Mouse (Mus musculus): ENCODE measurements around the gene Hk2. TPM values are rescaled to one million over a fixed set of nuclear protein-coding genes. Genes with fewer than 3 reads are reported as not detected.

Gene Hk2
- total RNA-seq, 1 experiment, result 155 TPM

DNA sequence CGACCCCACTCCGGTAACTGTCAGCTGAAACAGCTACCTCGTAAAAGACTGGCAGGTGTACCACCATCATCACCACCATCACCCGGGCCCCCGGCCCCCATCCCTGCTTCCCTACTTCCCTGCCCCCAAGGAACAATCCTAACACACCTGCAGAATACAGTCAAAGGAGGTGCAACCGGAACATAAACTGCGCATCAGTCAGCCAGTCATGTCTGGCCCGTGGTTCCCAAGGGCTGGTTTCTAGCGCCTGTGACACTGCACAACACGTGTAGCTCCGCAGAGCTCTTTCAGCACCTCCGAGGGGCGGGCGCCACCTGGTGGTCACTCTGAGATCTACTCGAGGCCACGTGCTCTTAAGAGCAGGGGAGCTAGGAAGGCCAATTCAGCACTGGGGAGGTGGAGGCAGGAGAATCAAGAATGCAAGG, 71.6 kb downstream of the Hk2 start:
- TF ChIP-seq HCFC1 (IDR thresholded peaks at IDR 0.05; ENCODE audit: borderline replicate concordance, insufficient read depth, low read length), result peak; percentile 37; the same call in 1 of the 2 replicates
- TF ChIP-seq ZC3H11A (IDR thresholded peaks at IDR 0.05; ENCODE audit: borderline replicate concordance, low read depth, low read length), result peak; percentile 88
- no peak for TF ChIP-seq ZNF384 (IDR thresholded peaks at IDR 0.05; ENCODE audit: low read depth, low read length)
- H3K9ac ChIP-seq (ENCODE audit: insufficient read depth, low read depth, low read length, poor library complexity, severe bottlenecking), result peak overlapping the region; percentile 83
- H3K4me1 ChIP-seq (ENCODE audit: control insufficient read depth in 2 of 2, insufficient read depth in 2 of 2, low read length in 2 of 2, poor library complexity in 1 of 2), result peaks cover 4 to 10% of the 10 kb centered on the region in 2 experiments; a peak in 3 of 4 replicates
- in situ Hi-C loops (cut with MboI; ENCODE audit: low sequenced_read_pairs in 2 of 2, unreplicated experiment in 2 of 2), result no loop called here
- peak; percentile 94 for DNase-seq (ENCODE audit: low read depth, low spot score)
- H3K9me3 ChIP-seq (ENCODE audit: control insufficient read depth, insufficient read depth, low read depth, low read length), result no peaks in the 10 kb centered on the region
- H3K4me3 ChIP-seq (ENCODE audit: insufficient read depth in 1 of 2, low read depth in 1 of 2, low read length in 2 of 2, poor library complexity in 1 of 2, severe bottlenecking in 1 of 2), result peak overlapping the region; percentile 37 to 48
- no peaks in the 10 kb centered on the region for H3K36me3 ChIP-seq (ENCODE audit: control insufficient read depth, insufficient read depth, low read length, poor library complexity, severe bottlenecking)
- peak overlapping the region; percentile 61; the same call in 1 of the 2 replicates for H3K27ac ChIP-seq (ENCODE audit: insufficient read depth, low read depth, low read length, poor library complexity, severe bottlenecking)

- Histone ChIP-seq H3K4me1 (ENCODE audit: control insufficient read depth in 2 of 2, insufficient read depth in 2 of 2, low read length in 2 of 2, poor library complexity in 1 of 2) (peaks cover 4 to 10% of the 10 kb centered on the region in 2 experiments; a peak in 3 of 4 replicates), H3K27ac (ENCODE audit: insufficient read depth, low read depth, low read length, poor library complexity, severe bottlenecking) (peak overlapping the region; percentile 53; the same call in 1 of the 2 replicates), H3K9me3 (ENCODE audit: control insufficient read depth, insufficient read depth, low read depth, low read length) (no peaks in the 10 kb centered on the region), H3K36me3 (ENCODE audit: control insufficient read depth, insufficient read depth, low read length, poor library complexity, severe bottlenecking) (no peaks in the 10 kb centered on the region), H3K9ac (ENCODE audit: insufficient read depth, low read depth, low read length, poor library complexity, severe bottlenecking) (peak overlapping the region; percentile 5; the same call in 1 of the 2 replicates), H3K4me3 (ENCODE audit: insufficient read depth in 1 of 2, low read depth in 1 of 2, low read length in 2 of 2, poor library complexity in 1 of 2, severe bottlenecking in 1 of 2) (no peak overlapping the region)
- TF ChIP-seq CHD2 (IDR thresholded peaks at IDR 0.05; ENCODE audit: low read depth, low read length) (no peak), MAFK (IDR thresholded peaks at IDR 0.05; ENCODE audit: insufficient read depth, low read depth, low read length) (no peak), ZNF384 (IDR thresholded peaks at IDR 0.05; ENCODE audit: low read depth, low read length) (no peak), ZC3H11A (IDR thresholded peaks at IDR 0.05; ENCODE audit: borderline replicate concordance, low read depth, low read length) (no peak), HCFC1 (IDR thresholded peaks at IDR 0.05; ENCODE audit: borderline replicate concordance, insufficient read depth, low read length) (no peak)
- DNase-seq (ENCODE audit: low read depth, low spot score), result no peak
- in situ Hi-C loops (cut with MboI; ENCODE audit: low sequenced_read_pairs in 2 of 2, unreplicated experiment in 2 of 2), result no loop called here
These were observed 73.0 kb downstream of the Hk2 start for GRCm38 (mm10) chr6:82701296-82701695.

DNA sequence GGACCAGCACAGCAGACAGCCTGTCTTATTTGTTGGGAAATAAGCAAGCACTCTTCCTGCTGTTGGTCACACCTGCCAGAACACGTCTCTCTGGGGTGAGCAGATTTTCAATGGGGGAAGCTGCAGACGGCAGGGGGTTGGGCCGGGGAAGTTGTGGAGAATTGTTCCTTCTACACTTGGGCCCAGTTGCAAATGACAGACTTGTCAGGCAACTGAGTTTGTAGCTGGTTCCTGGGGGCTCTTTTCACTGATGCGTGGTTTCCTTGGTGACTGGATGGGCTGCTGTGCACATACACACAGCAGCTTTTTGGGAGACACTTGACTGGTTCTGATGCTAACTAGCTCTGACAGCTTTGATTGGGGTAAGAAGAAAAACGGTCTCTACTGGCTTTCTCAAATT, 74.4 kb downstream of the Hk2 start:
- in situ Hi-C loops (cut with MboI; ENCODE audit: low sequenced_read_pairs in 2 of 2, unreplicated experiment in 2 of 2), result no loop called here
- no peak for DNase-seq (ENCODE audit: low read depth, low spot score)
- TF ChIP-seq CHD2 (IDR thresholded peaks at IDR 0.05; ENCODE audit: low read depth, low read length), result no peak
- TF ChIP-seq MAFK (IDR thresholded peaks at IDR 0.05; ENCODE audit: insufficient read depth, low read depth, low read length), result no peak
- no peak for TF ChIP-seq ZC3H11A (IDR thresholded peaks at IDR 0.05; ENCODE audit: borderline replicate concordance, low read depth, low read length)
- TF ChIP-seq HCFC1 (IDR thresholded peaks at IDR 0.05; ENCODE audit: borderline replicate concordance, insufficient read depth, low read length), result no peak
- TF ChIP-seq ZNF384 (IDR thresholded peaks at IDR 0.05; ENCODE audit: low read depth, low read length), result no peak
- Histone ChIP-seq H3K36me3 (ENCODE audit: control insufficient read depth, insufficient read depth, low read length, poor library complexity, severe bottlenecking) (no peaks in the 10 kb centered on the region), H3K27ac (ENCODE audit: insufficient read depth, low read depth, low read length, poor library complexity, severe bottlenecking) (peak overlapping the region; percentile 49; the same call in 1 of the 2 replicates), H3K9ac (ENCODE audit: insufficient read depth, low read depth, low read length, poor library complexity, severe bottlenecking) (no peak overlapping the region), H3K9me3 (ENCODE audit: control insufficient read depth, insufficient read depth, low read depth, low read length) (no peaks in the 10 kb centered on the region), H3K4me3 (ENCODE audit: insufficient read depth in 1 of 2, low read depth in 1 of 2, low read length in 2 of 2, poor library complexity in 1 of 2, severe bottlenecking in 1 of 2) (no peak overlapping the region), H3K4me1 (ENCODE audit: control insufficient read depth in 2 of 2, insufficient read depth in 2 of 2, low read length in 2 of 2, poor library complexity in 1 of 2) (peaks cover 4 to 13% of the 10 kb centered on the region in 2 experiments; a peak in 3 of 4 replicates)

GRCm38 (mm10) chr6:82696736-82697135, 77.5 kb downstream of the Hk2 start:
- H3K9me3 ChIP-seq (ENCODE audit: control insufficient read depth, insufficient read depth, low read depth, low read length), result no peaks in the 10 kb centered on the region
- H3K4me1 ChIP-seq (ENCODE audit: control insufficient read depth in 2 of 2, insufficient read depth in 2 of 2, low read length in 2 of 2, poor library complexity in 1 of 2), result peaks cover 5 to 10% of the 10 kb centered on the region in 2 experiments
- H3K27ac ChIP-seq (ENCODE audit: insufficient read depth, low read depth, low read length, poor library complexity, severe bottlenecking), result peak overlapping the region; percentile 19; the same call in 1 of the 2 replicates
- in situ Hi-C loops (cut with MboI; ENCODE audit: low sequenced_read_pairs in 2 of 2, unreplicated experiment in 2 of 2), result no loop called here
- no peak overlapping the region for H3K9ac ChIP-seq (ENCODE audit: insufficient read depth, low read depth, low read length, poor library complexity, severe bottlenecking)
- TF ChIP-seq HCFC1 (IDR thresholded peaks at IDR 0.05; ENCODE audit: borderline replicate concordance, insufficient read depth, low read length) (no peak), ZNF384 (IDR thresholded peaks at IDR 0.05; ENCODE audit: low read depth, low read length) (no peak), ZC3H11A (IDR thresholded peaks at IDR 0.05; ENCODE audit: borderline replicate concordance, low read depth, low read length) (no peak), MAFK (IDR thresholded peaks at IDR 0.05; ENCODE audit: insufficient read depth, low read depth, low read length) (no peak), CHD2 (IDR thresholded peaks at IDR 0.05; ENCODE audit: low read depth, low read length) (no peak)
- DNase-seq (ENCODE audit: low read depth, low spot score), result no peak
- no peaks in the 10 kb centered on the region for H3K36me3 ChIP-seq (ENCODE audit: control insufficient read depth, insufficient read depth, low read length, poor library complexity, severe bottlenecking)
- no peak overlapping the region for H3K4me3 ChIP-seq (ENCODE audit: insufficient read depth in 1 of 2, low read depth in 1 of 2, low read length in 2 of 2, poor library complexity in 1 of 2, severe bottlenecking in 1 of 2)

All from ES-E14 (cell line).